Mouse (Mus musculus) erythroblast, embryonic 14.5 days (primary cell): ENCODE data around the gene Foxp1. TPM values are rescaled to one million over a fixed set of nuclear protein-coding genes. Genes with fewer than 3 reads are reported as not detected.

ENCODE experiments used
- H3K27me3 ChIP-seq: 2 replicates; pipeline ENCODE4 v1.6.1; 2012; ENCODE audit warnings: inconsistent platforms; ENCODE audit not compliant: control insufficient read depth
- H3K36me3 ChIP-seq: 2 replicates; pipeline ENCODE4 v1.6.1; 2012; ENCODE audit warnings: mild to moderate bottlenecking, inconsistent platforms; ENCODE audit not compliant: control insufficient read depth
- H3K4me1 ChIP-seq: 2 replicates; pipeline ENCODE4 v1.6.1; 2012; ENCODE audit warnings: inconsistent platforms; ENCODE audit not compliant: control insufficient read depth
- H3K4me3 ChIP-seq: replicated peaks from 2 replicates; pipeline ENCODE3; 2012; ENCODE audit warnings: moderate library complexity, mild to moderate bottlenecking, inconsistent platforms
- H3K9me3 ChIP-seq: 2 replicates; pipeline ENCODE4 v1.6.1; 2012; ENCODE audit warnings: low read length, inconsistent platforms, mixed read lengths; ENCODE audit not compliant: control insufficient read depth
- GATA1 ChIP-seq: IDR thresholded peaks from 2 replicates; pipeline ENCODE4 v1.6.1; 2012; ENCODE audit warnings: low read length, inconsistent platforms, mixed read lengths
- TAL1 ChIP-seq: IDR thresholded peaks from 3 replicates; pipeline ENCODE4 v1.6.1; 2012; ENCODE audit warnings: low read length, inconsistent platforms, mixed read lengths
- polyA plus RNA-seq: library from polyadenylated mRNA; stranded (reverse); fragments of >175 nt; gene quantifications from 2 replicates; pipeline ENCODE4 v1.2.3, GENCODE M21; 2012

Foxp1 gene
- polyA plus RNA-seq, 1 experiment, result 1.7 TPM

- TF ChIP-seq GATA1 (no peak), TAL1 (no peak)
- no peaks in the 10 kb centered on the region for H3K27me3 ChIP-seq
- H3K36me3 ChIP-seq, result no peaks in the 10 kb centered on the region
- H3K4me3 ChIP-seq, result no peak overlapping the region
- no peaks in the 10 kb centered on the region for H3K9me3 ChIP-seq
- H3K4me1 ChIP-seq, result no peaks in the 10 kb centered on the region
Observed at GRCm38 (mm10) chr6:99328146-99328545, 194.4 kb downstream of the Foxp1 start.

- H3K4me3 ChIP-seq, result no peak overlapping the region
- H3K36me3 ChIP-seq, result no peaks in the 10 kb centered on the region
- no peaks in the 10 kb centered on the region for H3K9me3 ChIP-seq
- no peaks in the 10 kb centered on the region for H3K4me1 ChIP-seq
- no peaks in the 10 kb centered on the region for H3K27me3 ChIP-seq
- TF ChIP-seq TAL1 (no peak), GATA1 (no peak)
Observed at GRCm38 (mm10) chr6:99327721-99328120, 194.8 kb downstream of the Foxp1 start.

GRCm38 (mm10) chr6:99325881-99326280 is 196.6 kb downstream of the Foxp1 start:
- no peaks in the 10 kb centered on the region for H3K27me3 ChIP-seq

GRCm38 (mm10) chr6:99325461-99325860 is 197.1 kb downstream of the Foxp1 start:
- Histone ChIP-seq H3K4me3 (no peak overlapping the region), H3K4me1 (no peaks in the 10 kb centered on the region), H3K27me3 (no peaks in the 10 kb centered on the region), H3K9me3 (no peaks in the 10 kb centered on the region), H3K36me3 (no peaks in the 10 kb centered on the region)
- TF ChIP-seq TAL1, result no peak
- TF ChIP-seq GATA1, result no peak

More at GRCm38 (mm10) chr6:99325881-99326280, 196.6 kb downstream of the Foxp1 start:
- Histone ChIP-seq H3K4me3 (no peak overlapping the region), H3K9me3 (no peaks in the 10 kb centered on the region), H3K4me1 (no peaks in the 10 kb centered on the region), H3K36me3 (no peaks in the 10 kb centered on the region)
- no peak for TF ChIP-seq GATA1
- no peak for TF ChIP-seq TAL1

GRCm38 (mm10) chr6:99322132-99322904 is 200.2 kb downstream of the Foxp1 start:
- Histone ChIP-seq H3K9me3 (no peaks in the 10 kb centered on the region), H3K27me3 (no peaks in the 10 kb centered on the region), H3K4me3 (no peak overlapping the region), H3K4me1 (no peaks in the 10 kb centered on the region), H3K36me3 (no peaks in the 10 kb centered on the region)
- no peak for TF ChIP-seq TAL1
- no peak for TF ChIP-seq GATA1

- Histone ChIP-seq H3K36me3 (no peaks in the 10 kb centered on the region), H3K9me3 (no peaks in the 10 kb centered on the region), H3K4me1 (no peaks in the 10 kb centered on the region), H3K27me3 (no peaks in the 10 kb centered on the region), H3K4me3 (no peak overlapping the region)
- TF ChIP-seq GATA1 (no peak), TAL1 (no peak)
Observed at GRCm38 (mm10) chr6:99320444-99320843, 202.1 kb downstream of the Foxp1 start.

- TF ChIP-seq GATA1 (no peak), TAL1 (no peak)
- no peaks in the 10 kb centered on the region for H3K9me3 ChIP-seq
- H3K4me1 ChIP-seq, result no peaks in the 10 kb centered on the region
- H3K36me3 ChIP-seq, result no peaks in the 10 kb centered on the region
- H3K27me3 ChIP-seq, result no peaks in the 10 kb centered on the region
- H3K4me3 ChIP-seq, result no peak overlapping the region
Observed at GRCm38 (mm10) chr6:99319415-99320405, 202.8 kb downstream of the Foxp1 start.

- no peak overlapping the region for H3K4me3 ChIP-seq
- H3K4me1 ChIP-seq, result no peaks in the 10 kb centered on the region
- H3K27me3 ChIP-seq, result no peaks in the 10 kb centered on the region
- TF ChIP-seq GATA1, result no peak
- no peaks in the 10 kb centered on the region for H3K9me3 ChIP-seq
- no peaks in the 10 kb centered on the region for H3K36me3 ChIP-seq
Observed at GRCm38 (mm10) chr6:99314746-99315145, 207.8 kb downstream of the Foxp1 start.

- TF ChIP-seq TAL1 (no peak), GATA1 (no peak)
- Histone ChIP-seq H3K9me3 (no peaks in the 10 kb centered on the region), H3K4me1 (no peaks in the 10 kb centered on the region), H3K4me3 (no peak overlapping the region), H3K27me3 (no peaks in the 10 kb centered on the region), H3K36me3 (no peaks in the 10 kb centered on the region; the same call in 1 of the 2 replicates)
Observed at GRCm38 (mm10) chr6:99310529-99310928, 212.0 kb downstream of the Foxp1 start.
